Mouse (Mus musculus): Measurements from ENCODE around the gene A630001G21Rik. TPM values are rescaled to one million over a fixed set of nuclear protein-coding genes. Genes with fewer than 3 reads are reported as not detected.

The A630001G21Rik gene
- total RNA-seq, 2 experiments from 2014 or later, result 0.15 TPM; not detected in 1

DNA sequence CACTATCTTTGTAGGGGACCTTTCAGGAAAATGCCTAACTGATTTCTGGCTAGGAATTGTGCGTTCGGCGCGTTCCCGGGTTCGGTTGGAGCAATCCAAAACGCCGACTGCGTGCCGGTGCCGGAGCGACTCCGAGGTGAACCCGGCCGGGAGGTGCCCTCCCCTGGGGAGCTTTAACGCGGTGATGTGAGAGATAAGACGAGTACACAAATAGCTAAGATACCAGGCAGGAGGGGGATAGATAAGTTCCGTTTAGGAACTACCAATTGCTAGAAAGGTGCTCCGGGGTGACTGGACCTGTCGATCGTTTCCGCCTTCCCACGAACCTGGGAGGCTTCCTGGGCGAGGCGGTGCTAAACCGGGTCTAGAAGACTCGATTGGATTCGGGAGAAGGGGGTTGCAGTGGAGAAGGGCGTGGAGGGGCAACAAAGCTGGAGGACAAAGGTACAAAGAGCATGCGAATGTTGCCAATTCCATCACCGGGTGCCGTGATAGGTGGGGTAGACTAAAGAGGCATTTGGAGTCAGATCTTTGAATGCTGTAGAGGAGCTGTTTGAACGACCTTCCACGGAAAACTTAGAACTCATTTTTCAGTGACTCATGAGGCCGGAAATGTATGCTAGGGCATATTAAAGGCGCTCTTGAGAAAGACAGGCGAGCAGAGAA, 15.8 kb upstream of the A630001G21Rik start:
- DNase-seq, result peak; percentile 54
- intact Hi-C loops (cut with DNase I), result loop anchor here (5.0 kb wide), 1 partner anchor 48 kb away; no protein-coding TSS in a partner anchor
- no peak for TF ChIP-seq CTCF (IDR thresholded peaks at IDR 0.05)
- Histone ChIP-seq H3K4me3 (peak overlapping the region; percentile 80), H3K27ac (peak overlapping the region; percentile 98)

DNA sequence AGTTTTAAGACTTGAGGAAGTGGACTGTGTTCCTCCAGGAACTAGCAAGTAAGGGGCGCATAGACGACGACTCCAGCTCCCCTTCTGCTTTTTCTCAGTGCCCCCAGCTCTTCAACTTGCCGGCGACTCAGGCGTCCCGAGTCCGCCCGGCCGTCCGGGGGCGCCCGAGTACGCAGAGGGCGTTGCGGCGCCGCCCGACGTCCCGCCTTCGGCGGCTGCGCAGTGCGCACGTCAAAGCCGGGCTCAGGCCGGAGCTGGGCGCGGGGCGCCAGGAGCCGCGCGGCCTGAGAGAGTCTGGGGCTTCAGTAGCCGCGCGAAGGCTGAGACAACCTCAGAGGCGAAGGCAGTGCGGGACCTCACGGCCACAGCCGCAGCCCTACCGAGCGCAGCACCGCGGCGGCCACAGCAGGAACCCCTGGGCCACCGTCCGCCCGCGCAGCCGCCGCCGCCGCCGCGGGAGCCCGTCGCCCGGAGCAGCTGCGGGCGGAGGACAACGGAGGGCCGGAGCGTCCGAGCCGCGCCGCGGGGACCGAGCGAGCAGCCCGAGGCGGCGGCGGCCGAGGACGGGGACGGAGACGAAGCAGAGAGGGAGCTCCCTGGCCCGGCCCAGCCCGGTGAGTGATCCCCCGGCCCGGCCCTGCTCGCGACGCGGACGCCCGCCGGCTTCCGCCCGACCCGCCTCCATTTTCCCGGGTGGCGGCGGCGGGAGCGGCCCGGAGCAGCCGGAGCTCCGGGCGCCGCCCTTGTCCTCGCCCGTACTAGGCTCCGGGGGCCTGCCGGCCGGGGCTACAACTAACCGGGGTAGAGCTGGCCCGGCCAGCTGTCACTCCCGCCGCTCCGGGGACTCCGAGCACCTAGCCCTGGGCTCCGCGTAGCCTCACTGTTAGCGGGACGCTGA, 15.0 kb upstream of the A630001G21Rik start, which contains the start of gene Cab39:
Cab39 (plus strand) TSS at position 234 of the 898 bp plus-strand sequence.
- Histone ChIP-seq H3K27ac (peak within 1 kb of the TSS; percentile 98), H3K4me3 (peak within 1 kb of the TSS; percentile 80)
- intact Hi-C loops (cut with DNase I), result loop anchor here (1.0 to 5.0 kb wide), 2 partner anchors 34 to 49 kb away; no protein-coding TSS in a partner anchor
- DNase-seq, result peak; percentile 95
- peak; percentile 86 for TF ChIP-seq CTCF (IDR thresholded peaks at IDR 0.05)

DNA sequence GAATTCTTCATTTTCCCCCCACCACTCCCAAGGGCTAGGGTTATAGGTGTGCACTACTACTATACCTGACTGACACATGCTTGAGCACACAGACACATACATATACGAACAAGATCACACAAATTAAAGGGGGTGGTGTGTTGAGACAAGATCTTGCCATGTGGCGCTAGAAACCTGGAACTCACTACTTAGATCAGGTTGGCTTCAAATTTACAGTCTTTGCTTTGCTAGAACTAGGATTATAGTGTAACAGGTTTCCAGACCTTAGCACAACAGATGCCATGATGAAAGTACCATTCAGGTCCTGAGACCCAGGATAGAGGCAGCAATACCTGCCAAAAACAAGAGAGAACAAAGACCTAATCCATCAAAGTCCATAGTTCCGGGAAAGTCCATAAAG, 13.0 kb upstream of the A630001G21Rik start:
- TF ChIP-seq CTCF (IDR thresholded peaks at IDR 0.05), result no peak
- intact Hi-C loops (cut with DNase I), result loop anchor here (5.0 kb wide), 1 partner anchor 51 kb away; no protein-coding TSS in a partner anchor
- no peak for DNase-seq
- H3K27ac ChIP-seq, result no peak overlapping the region
- H3K4me3 ChIP-seq, result no peak overlapping the region

DNA sequence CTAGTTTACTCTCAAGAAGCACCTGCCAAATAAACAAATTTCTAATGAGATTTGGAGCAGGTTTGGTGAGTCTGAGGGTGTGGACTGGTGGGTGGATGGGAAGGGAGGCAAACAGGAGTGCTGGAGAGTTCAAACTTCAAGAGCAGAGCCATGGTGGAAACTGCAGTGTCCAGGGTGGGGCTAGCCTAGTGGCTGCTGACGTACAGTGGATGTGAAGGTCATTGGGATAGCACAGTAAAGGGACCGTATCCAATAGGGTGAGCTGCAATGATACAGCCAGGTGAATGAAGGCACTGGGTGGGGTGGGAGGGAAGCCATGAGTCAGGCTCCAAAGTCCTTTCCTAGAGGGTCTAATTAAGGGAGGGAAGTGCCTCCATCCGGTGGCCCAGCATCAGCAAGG, 12.1 kb upstream of the A630001G21Rik start:
- Histone ChIP-seq H3K4me3 (no peak overlapping the region), H3K27ac (no peak overlapping the region)
- TF ChIP-seq CTCF (IDR thresholded peaks at IDR 0.05), result no peak
- intact Hi-C loops (cut with DNase I), result loop anchor here (5.0 kb wide), 1 partner anchor 52 kb away; no protein-coding TSS in a partner anchor
- no peak for DNase-seq

DNA sequence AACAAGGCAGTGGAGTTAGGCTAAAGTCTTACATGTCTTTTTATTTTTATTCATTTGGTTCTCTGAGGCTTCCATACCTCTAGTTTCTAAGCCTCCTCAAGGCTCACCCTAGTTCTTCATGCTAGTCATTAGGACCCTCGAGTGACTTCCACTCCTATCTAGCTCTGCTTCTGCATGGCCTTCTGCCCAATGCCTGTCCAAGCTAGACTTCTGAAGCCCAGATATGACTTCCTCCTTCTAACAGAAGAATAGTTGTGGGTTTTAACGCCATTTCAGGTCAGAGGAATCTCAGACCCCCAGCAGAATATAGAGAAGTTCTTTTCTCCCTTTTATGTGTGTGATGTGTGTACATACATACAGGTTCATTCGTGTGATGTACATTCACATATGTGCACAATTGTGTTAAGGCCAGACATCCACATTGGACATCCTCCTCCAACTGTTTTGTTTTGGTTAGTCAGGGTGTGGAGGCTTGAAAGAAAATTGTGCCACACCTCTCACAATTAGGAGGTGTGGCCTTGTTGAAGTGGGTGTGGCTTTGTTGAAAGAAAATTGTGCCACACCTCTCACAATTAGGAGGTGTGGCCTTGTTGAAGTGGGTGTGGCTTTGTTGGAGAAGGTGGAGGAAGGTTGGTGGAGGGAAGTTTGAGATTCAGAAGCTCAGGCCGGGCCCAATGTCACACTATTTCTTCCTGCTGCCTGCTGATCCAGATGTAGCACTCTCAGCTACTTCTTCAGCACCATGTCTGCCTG, 1.2 kb upstream of the A630001G21Rik start:
- intact Hi-C loops (cut with DNase I), result no loop called here
- no peak for DNase-seq
- TF ChIP-seq CTCF (IDR thresholded peaks at IDR 0.05), result no peak
- H3K27ac ChIP-seq, result no peak overlapping the region
- H3K4me3 ChIP-seq, result no peak overlapping the region

DNA sequence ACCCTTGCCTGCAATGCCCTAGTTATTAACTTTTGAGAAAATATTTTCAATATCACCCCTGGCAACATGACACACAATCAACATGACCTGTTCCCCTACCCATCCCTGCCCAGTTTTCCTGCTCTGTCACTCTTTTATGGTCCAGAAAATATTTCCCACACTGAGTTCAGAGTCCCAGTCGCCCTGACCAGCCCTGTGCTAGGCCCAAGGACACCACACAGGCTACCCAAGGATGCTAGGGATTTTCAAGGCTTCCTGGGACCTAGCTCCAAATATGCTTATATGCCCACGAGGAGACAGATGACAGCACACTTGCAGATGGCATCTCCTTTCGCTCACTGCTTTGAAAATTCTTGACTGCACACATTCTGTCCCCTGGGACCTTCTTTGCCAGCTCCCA, 569 bp upstream of the A630001G21Rik start:
- TF ChIP-seq CTCF (IDR thresholded peaks at IDR 0.05), result no peak
- Histone ChIP-seq H3K27ac (no peak overlapping the region), H3K4me3 (no peak overlapping the region)
- intact Hi-C loops (cut with DNase I), result no loop called here
- no peak for DNase-seq

DNA sequence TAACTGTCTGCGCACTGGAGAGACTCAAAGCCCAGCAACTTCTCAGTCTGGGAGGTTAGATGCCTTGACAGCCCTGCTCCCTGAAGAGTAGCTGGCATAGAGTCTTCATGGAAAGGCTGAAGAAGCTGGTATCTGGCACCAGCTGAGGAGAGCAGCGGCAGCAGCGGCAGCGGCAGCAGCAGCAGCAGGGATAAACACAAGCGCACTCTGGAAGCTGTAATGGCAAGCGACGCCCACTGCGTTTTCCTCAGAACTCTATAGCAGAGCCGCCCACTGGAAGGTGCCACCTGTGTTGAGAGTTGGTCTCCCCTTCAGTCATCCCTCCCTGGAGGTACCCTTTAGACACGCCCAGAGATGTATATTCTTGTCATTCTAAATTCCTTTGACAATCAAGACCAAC, 2.3 kb downstream of the A630001G21Rik start:
- Histone ChIP-seq H3K27ac (no peak overlapping the region), H3K4me3 (no peak overlapping the region)
- no peak for DNase-seq
- intact Hi-C loops (cut with DNase I), result no loop called here
- TF ChIP-seq CTCF (IDR thresholded peaks at IDR 0.05), result no peak

DNA sequence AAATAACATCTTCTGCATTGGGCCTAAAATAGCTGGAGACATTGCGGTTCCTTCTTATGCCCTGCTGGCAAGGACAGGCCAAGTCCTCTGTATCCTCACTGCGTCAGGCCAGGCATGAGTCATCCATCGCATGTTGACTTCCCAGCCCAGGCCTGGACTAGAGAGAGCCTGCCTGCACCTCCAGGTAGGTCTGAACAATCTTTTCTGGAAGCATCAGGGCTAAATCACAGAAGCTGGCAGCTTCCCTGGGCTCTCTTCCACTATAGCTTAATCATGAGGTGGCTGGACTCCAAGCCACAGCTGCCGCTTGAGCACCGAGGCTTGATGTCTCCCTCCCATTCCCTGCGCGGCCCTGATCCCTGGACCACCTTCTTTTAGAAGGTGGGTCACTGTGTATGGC, 3.3 kb downstream of the A630001G21Rik start:
- no peak for TF ChIP-seq CTCF (IDR thresholded peaks at IDR 0.05)
- intact Hi-C loops (cut with DNase I), result no loop called here

DNA sequence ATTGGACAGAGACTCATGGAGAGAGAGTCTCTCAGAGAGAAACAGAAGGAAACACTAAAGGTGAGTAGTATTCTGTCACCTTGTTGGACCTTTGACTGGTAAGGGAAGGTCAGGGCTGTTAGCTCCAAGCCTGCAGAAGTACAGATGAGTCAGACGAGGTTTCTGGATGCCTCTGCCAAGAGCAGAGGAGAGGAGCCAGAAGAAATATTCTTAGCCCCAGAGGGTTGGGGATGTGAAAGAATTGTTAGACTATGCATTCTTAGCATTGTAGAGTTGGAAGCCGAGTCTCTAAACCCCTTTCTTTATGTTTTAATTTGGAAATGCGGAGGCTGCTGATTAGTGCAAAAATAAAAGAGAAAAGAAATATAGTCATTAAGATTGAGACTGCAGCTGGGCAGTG, 6.5 kb downstream of the A630001G21Rik start:
- no peak overlapping the region for H3K4me3 ChIP-seq
- intact Hi-C loops (cut with DNase I), result no loop called here
- TF ChIP-seq CTCF (IDR thresholded peaks at IDR 0.05), result no peak
- peak overlapping the region; percentile 35; the same call in 1 of the 2 replicates for H3K27ac ChIP-seq
- no peak for DNase-seq

More for the DNA sequence above, 3.3 kb downstream of the A630001G21Rik start:
- peak; percentile 45 for DNase-seq
- Histone ChIP-seq H3K27ac (peak overlapping the region; percentile 38), H3K4me3 (no peak overlapping the region)

DNA sequence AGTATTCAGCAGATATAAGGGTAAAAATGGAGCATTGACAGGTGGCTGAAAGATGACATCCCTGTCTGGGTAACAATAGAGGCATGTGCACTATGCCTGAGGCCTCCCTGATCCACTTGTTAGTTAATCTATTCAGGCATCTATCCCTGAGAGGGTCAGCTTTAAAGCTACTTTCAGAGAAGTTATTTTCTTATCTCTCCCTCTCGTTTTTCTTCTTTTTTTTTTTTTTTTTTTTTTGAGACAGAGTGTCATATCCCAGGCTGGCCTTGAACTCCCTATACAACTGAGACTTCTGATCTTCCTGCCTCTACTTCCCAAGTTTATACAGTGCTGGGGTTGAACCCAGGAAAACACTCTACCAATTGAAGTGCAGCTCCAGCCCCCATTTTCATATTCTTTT, 10.7 kb downstream of the A630001G21Rik start:
- no peak for DNase-seq
- no peak for TF ChIP-seq CTCF (IDR thresholded peaks at IDR 0.05)
- Histone ChIP-seq H3K4me3 (no peak overlapping the region), H3K27ac (no peak overlapping the region)
- intact Hi-C loops (cut with DNase I), result no loop called here

DNA sequence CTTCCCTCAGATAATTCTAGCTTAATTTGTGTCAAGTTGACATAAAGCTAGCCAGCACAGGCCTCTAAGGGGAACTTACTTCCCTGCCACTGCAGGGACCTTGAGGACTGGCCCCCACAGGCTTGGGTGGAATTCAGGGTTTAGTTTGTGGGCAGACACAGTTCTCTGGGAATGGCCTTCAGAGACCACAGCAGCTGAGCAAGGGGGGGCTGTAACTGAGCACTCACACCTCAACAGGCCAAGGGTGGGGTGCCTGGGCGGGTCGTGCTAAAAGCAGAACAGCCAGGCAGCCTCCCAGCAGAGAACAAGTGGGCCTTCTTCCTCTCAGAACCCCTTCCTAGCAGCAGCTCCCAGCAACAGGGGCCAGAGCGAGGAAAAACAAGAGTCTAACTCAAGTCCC, 12.3 kb downstream of the A630001G21Rik start:
- intact Hi-C loops (cut with DNase I), result no loop called here
- no peak overlapping the region for H3K27ac ChIP-seq
- no peak overlapping the region for H3K4me3 ChIP-seq
- no peak for DNase-seq
- TF ChIP-seq CTCF (IDR thresholded peaks at IDR 0.05), result no peak

DNA sequence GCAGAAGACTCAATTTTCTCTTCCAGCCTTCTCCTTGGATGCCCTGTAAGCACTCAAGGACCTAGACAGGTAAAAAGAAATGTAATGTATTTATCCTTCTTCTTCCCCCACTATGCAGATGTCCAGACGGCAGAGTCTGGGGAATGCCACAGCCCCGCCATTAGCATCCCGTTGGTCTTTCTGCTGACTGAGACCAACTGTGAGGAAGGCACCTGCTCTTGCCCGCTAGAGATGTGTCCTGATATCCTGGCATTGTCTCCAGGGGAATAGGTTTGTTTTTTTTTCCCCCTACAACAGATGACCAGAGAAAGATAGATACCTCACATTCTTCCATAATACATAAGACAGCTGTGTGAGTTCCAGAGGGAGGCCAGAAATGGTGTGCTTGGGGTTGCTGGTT, 14.2 kb downstream of the A630001G21Rik start:
- intact Hi-C loops (cut with DNase I), result no loop called here
- H3K27ac ChIP-seq, result no peak overlapping the region
- no peak for DNase-seq
- H3K4me3 ChIP-seq, result no peak overlapping the region
- TF ChIP-seq CTCF (IDR thresholded peaks at IDR 0.05), result no peak

Data from gastrocnemius, adult 2 months (tissue).